8 mouse cellular contexts compared by ENCODE assay signal in genomic region chr11:53469968-53470695, GRCm38 (mm10). TPM values are rescaled to one million over a fixed set of nuclear protein-coding genes. Genes with fewer than 3 reads are reported as not detected.
A peak's percentile ranks its signal among the peaks of the same experiment; 100 is the strongest.
DNase-seq lines count a peak whose midpoint lies in the region; ATAC-seq lines count a peak whose summit lies in the region.

Gm9837 (minus strand) TSS chr11:53470479.

- peaks cover 23% of the 10 kb centered on the region for H3K27me3 ChIP-seq in hindbrain, embryonic 16.5 days (replicated peaks; ENCODE audit: control insufficient read depth, insufficient read depth, low read length)

- H3K27ac ChIP-seq in hindbrain, embryonic 16.5 days (ENCODE audit: low read depth, low read length), result peak within 1 kb of the TSS; percentile 45

- H3K36me3 ChIP-seq in hindbrain, embryonic 16.5 days (ENCODE audit: control insufficient read depth, insufficient read depth, low read length), result no peaks in the 10 kb centered on the region

- H3K9ac ChIP-seq in hindbrain, embryonic 16.5 days (ENCODE audit: low read depth, low read length), result peak within 1 kb of the TSS; percentile 6; the same call in 1 of the 2 replicates

- peak; percentile 80 for DNase-seq in T-cell, adult 2 months (ENCODE audit: low spot score)
- peak; percentile 94 to 97 for DNase-seq in cerebellum, postnatal 36 days
- peak; percentile 90 for DNase-seq in gastrocnemius, adult 18-20 months (ENCODE audit: low spot score)
- DNase-seq in left cerebral cortex, adult 18-20 months (ENCODE audit: low spot score in 2 of 2), result peak; percentile 93 to 97
- DNase-seq in lung, postnatal 4 days, result peak; percentile 86 to 91
- DNase-seq in retina, postnatal 7 days (ENCODE audit: low read depth, low spot score), result peak; percentile 82
- peak; percentile 74 to 79 for DNase-seq in urinary bladder, adult 18-20 months (ENCODE audit: low spot score in 2 of 2)

- no peaks in the 10 kb centered on the region for H3K9me3 ChIP-seq in hindbrain, embryonic 16.5 days (ENCODE audit: control insufficient read depth, low read length)

- H3K4me1 ChIP-seq in hindbrain, embryonic 16.5 days (ENCODE audit: control insufficient read depth, insufficient read depth, low read depth, low read length), result peaks cover 22% of the 10 kb centered on the region

- peak; percentile 82 for ATAC-seq in hindbrain, embryonic 16.5 days

- H3K4me3 ChIP-seq in hindbrain, embryonic 16.5 days (ENCODE audit: low read length), result peak within 1 kb of the TSS; percentile 17

- peak within 1 kb of the TSS; percentile 59 for H3K4me2 ChIP-seq in hindbrain, embryonic 16.5 days (ENCODE audit: low read length)

- WGBS in hindbrain, embryonic 16.5 days, result 2% methylated on average over 29 of the region's 29 CpGs

RNA-seq across cellular contexts. Expression of gene Gm9837, which starts in this region (rescaled TPM):
- total RNA-seq in gastrocnemius, adult 18-20 months (2021), result not detected
- polyA plus RNA-seq in hindbrain, embryonic 16.5 days (2015; fragmentation: Nextera tagmentation; extraction: Ambion mirVana), result not detected in 2 replicates
- not detected for total RNA-seq in left cerebral cortex, adult 18-20 months (2021)

Comparison
In these comparisons a context has a peak if more than half of its experiments do, and no peak if none do; other contexts are left out.
1. Peak in every context shown above with its lines: DNase-seq, ATAC-seq, H3K4me3 ChIP-seq and H3K27ac ChIP-seq.
2. Peak in DNase-seq in gastrocnemius, adult 18-20 months; RNA of the gene not detected or under 1 TPM.
3. Peak in ATAC-seq, H3K4me3 ChIP-seq, H3K27ac ChIP-seq, H3K9ac ChIP-seq and H3K4me2 ChIP-seq in hindbrain, embryonic 16.5 days; RNA of the gene not detected or under 1 TPM.
4. Peak in DNase-seq in left cerebral cortex, adult 18-20 months; RNA of the gene not detected or under 1 TPM.